Mouse (Mus musculus) ES-CJ7 (cell line): ENCODE measurements at regions not wholly inside any gene's neighbourhood (a gene's known extent, or its start where the extent isn't known, plus 50 kb on each side); places are given as distances from the start of the nearest gene placed in this dataset.

Experiments used
- DNase-seq: peaks from one replicate; pipeline ENCODE4 v3.0.0; 2011; ENCODE audit warnings: low read depth, low spot score

DNA sequence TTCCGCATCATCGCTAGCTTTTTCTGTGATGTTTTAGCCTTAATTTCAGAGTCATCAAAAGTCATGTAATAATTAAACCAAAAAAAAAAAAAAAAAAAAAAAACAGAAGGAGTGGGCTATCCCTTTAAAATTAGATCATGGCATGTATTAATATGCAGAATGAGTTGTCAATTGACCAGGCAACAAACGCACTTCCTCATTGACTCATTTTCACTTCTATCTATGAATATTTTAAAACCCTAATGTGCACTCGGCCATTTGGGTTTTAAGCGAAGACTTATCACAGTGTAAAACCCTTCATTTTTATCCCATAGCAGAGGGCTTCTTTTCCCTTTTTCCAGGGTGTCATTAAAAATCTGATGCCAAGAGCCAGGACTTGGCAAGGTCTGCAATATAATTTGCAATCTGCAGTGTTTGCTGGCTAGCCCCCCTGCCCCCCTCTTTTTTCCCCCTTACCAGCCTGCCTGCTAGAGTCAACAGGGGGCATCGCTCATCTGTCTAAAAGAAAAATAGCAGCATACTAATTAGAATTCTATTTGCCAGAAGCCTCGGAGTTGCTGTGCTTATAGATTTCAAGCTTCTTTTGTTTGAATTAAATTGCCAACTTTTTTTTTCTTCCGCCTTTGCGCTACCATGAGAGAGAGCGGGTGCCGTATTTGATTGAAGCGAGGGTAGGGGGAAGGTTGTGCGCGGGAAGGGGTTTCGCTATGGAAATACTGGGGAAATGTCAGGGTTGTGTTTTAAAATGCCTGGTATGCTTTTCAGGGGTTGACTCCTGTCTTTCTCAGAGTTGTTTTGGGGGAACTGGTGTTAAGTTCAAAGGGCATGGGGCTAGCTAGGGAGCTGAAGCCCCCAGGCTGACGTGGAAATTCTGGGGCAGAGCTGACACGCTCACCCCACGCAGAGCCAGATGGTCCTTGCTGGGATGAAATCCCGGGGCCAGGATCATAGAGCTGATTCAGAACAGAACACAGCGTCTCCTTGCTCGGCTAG is 248.3 kb downstream of the Nr2f2 start:
- DNase-seq, result no peak

DNA sequence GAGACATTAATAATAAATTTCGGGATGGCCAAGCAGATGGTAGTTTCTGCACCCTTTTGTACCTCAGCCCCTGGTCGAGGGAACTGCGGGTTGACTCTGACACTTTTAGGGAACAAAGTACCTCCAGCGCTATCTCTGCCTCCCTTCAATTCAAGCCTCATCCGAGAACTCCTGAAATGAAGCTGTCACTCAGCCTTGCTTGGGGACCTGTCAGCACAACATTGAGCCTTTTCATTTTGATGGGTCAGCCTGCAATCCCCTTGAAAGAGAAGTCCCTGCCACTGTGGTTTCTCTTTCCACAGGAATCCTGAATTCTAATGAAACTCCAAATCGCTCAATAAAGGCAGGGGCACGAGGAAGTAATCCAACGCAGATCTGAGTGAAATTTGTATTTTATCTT is 257.5 kb downstream of the Nr2f2 start:
- DNase-seq, result no peak

GRCm38 (mm10) chr7:70105024-70105423 is 261.5 kb downstream of the Nr2f2 start:
- no peak for DNase-seq

GRCm38 (mm10) chr7:70104486-70104885 is 262.0 kb downstream of the Nr2f2 start:
- DNase-seq, result no peak

DNA sequence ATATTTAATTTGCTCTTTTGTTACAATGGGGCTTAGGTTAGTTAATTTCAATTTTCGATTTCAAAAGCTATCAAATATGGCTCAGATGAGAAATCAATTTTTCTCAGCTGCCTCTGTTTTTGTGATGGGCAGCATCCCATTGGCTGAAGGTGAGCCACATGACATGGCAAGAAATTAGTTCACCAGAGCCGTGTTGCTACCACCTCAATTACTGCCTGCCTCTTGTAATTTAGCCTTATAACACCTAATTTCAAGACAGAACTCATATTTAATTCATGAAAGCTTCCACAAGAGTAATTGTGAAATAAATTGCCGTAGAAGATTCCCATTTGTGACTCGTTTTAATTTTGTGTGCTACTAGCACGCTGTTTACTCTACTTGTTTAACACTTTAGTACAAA is 262.9 kb downstream of the Nr2f2 start:
- no peak for DNase-seq

DNA sequence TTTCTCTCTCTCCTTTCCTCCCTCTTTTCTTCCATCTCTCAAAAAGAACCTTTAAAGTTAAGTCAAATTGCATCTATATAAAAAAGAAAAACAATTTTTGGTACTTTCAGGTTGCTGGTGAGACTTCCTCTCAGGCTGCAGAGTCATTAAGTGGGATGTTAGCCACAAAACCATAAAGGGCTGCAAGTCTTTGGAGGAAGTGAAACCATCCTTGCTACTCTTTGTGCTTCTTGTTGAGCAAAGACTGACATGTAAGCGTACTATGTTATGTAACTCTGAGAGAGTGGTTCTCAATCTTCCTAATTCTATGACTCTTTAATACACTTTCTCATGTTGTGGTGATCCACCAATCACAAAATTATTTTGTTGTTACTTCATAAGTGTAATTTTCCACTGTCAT is 267.5 kb downstream of the Nr2f2 start:
- no peak for DNase-seq

GRCm38 (mm10) chr7:70093916-70094784 is 272.4 kb downstream of the Nr2f2 start:
- DNase-seq, result no peak

DNA sequence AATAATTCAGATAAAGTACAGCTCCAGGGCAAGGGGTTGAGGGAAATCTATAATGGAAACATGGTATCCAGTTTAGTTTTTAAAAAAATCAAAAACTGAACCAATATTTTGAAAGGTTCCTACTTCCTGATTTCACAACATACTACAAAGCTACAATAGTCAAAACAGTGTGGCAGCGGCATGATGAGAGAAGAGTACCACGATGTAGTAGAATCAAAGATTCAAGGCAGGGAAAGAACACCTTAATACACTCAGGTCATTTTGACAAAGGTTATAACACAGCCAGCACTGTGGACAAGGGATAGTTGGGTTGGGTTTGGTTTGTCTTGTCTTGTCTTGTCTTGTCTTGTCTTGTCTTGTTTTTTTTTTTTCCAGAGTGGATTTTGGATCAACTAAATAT is 274.4 kb downstream of the Nr2f2 start:
- no peak for DNase-seq

DNA sequence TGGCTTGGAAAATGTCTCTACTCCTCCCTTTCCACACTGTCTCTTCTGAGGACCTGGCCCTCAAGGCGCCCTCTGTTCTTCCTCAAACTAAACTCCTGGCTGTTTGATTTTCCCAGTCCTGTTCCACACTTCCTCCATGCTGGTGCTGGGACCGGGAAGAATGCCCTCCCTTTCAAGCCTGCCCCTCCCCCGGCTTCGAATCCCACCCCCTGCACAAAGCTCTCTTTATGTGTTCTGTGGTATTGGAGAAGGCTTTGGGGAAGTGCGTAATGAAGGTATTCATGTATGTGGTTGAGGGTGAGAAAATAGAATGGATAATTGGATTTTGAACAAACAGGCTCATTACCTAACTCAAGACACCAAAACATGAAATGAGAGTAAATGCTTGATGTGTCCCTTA is 277.4 kb downstream of the Nr2f2 start:
- no peak for DNase-seq

GRCm38 (mm10) chr7:70069662-70070061 is 296.9 kb downstream of the Nr2f2 start:
- no peak for DNase-seq

DNA sequence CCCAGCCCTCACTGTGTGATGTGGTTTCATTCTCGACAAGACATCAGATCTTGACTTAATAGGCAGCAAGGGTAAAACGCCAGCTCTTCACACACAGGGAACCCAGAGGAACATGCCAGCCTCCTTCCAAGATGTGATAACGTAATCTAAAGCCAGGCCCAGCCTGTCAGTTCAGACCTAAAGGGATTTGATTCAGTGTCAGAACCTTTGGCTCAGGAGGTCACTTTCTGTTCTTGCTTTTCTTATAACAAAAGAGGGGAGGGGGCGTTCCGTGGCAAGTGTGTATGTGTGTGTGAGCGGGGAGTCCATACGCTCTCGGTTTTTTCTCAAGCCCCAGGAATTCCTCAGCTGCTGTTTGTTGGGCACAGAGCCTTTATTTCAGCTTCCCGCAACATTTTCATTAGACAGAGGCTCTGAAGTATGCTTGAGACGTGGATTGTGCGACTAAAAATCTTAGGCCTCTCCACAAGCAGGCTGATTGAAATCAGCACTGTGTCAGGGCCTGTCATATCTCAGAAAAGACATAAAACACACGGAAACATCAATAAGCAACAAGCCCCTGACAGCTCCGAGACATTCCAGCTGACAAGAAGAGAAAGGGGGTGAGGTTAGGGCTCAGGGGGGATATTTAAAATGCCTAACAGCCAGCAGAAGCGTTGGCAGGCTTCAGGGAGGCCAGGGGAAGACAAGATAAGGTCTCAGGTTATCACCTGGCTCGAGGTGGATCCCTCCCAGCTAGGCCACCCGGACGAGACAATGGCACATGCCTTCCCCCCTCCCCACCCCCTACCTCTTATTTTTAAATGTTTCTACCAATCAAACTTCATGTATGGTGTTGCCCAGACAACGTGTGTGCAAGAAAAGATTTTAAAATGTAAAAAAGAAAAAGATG is 298.5 kb downstream of the Nr2f2 start:
- DNase-seq, result no peak

DNA sequence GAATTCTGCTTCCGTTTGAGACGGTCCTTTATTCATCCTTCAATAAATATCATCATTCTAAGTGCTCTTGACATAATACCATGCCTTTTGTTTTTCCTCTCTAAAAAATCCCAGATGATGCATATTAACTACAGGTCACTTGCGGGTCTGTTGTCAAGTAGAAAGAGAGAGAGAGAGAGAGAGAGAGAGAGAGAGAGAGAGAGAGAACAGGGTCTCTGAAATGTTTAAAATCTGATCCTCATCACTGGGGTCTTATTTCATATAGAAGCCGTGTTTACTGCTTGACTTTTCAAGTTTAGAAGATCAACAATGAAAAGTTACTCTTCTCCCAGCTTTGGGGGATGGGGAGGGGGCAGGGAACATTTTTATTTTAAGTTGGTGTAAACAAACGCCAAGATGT is 299.5 kb downstream of the Nr2f2 start:
- DNase-seq, result no peak

GRCm38 (mm10) chr7:70066448-70066847 is 300.1 kb downstream of the Nr2f2 start:
- no peak for DNase-seq

GRCm38 (mm10) chr7:70065471-70066130 is 300.9 kb downstream of the Nr2f2 start:
- DNase-seq, result no peak

- no peak for DNase-seq
These were observed 319.2 kb downstream of the Nr2f2 start for GRCm38 (mm10) chr7:70047415-70047753.

DNA sequence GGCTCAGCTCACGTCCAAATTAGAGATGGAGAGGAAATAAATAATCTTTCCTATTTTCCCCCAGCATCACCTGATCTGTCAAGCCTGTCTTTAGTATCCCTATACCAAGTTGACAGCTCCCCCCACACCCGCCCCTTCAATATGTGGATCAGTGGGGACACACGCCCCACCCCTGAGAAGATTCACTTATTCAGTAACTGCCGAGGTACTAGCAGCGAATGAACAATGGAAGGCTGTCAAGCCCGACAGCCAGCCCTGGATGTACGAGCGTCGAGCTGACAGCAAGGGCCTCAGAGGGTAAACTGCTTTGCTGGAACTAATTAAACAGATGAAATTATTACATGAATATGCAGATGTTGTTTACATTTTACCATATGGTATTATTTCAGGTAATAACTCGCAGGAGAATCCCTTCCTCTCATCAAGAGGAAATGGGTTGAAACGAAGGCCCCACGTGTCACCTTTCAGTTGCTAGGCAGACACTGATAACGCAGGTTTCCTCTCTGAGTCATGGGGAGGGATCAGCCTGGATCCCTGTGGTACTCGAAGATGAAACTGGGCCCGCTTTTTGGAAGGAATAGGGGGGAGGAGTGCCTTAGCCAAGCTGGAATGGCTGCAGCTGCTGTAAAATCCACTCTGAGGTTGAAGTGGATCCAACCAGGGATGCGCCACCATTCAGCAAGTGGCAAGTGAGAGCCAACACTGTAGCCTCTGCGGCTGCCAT is 319.7 kb downstream of the Nr2f2 start:
- no peak for DNase-seq

DNA sequence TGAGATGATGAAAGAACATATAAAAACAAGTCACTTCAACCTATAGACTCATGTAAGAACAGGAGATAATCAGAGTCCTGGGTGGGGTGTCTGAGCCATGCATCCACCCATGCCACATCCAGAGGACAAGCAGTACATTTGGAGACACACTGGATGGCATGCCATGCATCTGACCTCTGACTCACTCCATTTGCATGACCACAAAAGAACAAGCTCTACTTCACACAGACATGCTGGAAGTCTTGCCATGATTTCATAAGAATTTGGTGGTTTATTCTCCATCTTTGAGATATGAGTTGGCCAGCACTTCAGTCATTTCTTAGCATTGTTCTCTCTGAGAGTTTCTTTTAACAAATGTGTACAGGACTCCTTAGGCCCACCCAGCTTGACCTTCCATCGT is 329.5 kb downstream of the Nr2f2 start:
- no peak for DNase-seq

DNA sequence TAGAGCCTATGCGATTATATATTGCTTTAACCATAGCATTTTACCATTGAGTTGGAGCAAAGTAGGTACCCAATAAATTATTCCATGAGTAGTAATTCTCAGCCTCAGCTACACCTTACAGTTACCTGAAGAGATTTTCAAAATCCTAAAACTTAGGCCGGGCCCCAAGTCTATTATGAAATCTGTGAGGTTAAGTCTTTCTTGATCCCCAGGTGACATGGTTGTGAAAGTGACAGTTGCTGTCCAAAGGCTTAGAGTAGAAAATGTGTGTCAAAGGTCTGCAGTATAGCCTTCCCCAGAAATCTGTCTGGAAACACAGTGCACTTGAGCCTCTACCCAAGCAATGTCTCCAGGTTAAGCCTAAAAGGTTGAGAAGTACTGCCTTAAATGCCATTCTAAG is 333.7 kb downstream of the Nr2f2 start:
- DNase-seq, result no peak

GRCm38 (mm10) chr7:70029311-70029710 is 337.2 kb downstream of the Nr2f2 start:
- DNase-seq, result no peak

DNA sequence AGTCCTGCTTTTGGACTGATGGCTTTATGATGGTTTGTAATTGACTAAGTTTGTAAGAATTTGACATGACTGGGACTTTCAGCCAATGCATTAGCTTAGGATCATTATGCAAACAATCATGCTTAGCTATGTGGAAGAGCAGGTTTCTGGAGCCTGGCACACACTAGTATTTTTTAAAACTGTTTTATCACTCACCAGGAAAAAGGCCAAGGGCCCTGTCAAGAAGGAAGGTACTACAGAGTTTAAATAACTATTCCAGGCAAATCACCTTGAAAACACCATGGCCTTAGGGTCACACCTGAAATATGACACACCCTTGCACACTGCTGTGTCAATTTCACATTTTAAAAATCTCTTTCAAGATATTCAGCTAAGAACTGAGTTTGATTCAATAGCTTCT is 341.0 kb downstream of the Nr2f2 start:
- DNase-seq, result no peak
